Comparison of ENCODE assay signal across 8 mouse cellular contexts in the genomic region with DNA sequence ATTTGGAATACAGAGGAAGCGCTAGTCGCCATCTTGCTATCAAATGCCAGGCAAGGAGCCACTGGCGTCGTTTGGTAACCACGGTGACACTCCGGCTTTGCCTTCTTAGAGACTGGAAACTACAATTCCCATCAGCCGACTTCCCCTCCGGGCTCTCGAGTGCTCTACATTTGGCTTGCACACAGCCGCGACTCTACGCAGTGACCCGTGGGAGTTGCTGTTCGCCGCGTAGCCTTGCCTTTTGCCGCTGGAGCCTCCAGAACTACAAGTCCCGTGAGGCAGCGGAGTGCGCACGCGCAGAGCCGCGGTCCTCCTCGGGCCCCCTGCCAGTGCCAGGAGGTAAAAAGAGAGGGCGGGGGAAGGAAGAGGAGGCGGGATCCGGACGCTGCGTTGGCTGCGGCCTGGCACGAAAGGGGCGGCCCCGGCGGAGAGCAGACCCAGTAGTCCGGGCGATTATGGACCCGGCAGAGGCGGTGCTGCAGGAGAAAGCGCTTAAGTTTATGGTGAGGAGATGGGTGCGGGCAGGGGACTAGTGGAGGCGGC. TPM values are rescaled to one million over a fixed set of nuclear protein-coding genes. Genes with fewer than 3 reads are reported as not detected.
A peak's percentile ranks its signal among the peaks of the same experiment; 100 is the strongest.
DNase-seq lines count a peak whose midpoint lies in the region; ATAC-seq and TF ChIP-seq lines count a peak whose summit lies in the region.

A gene (plus strand): TSS at position 351 of the 543 bp plus-strand sequence.

- H3K4me2 ChIP-seq in forebrain, embryonic 15.5 days (replicated peaks) = peak within 1 kb of the TSS; percentile 59

- peak; percentile 99 for ATAC-seq in forebrain, embryonic 15.5 days (replicated peaks)
- ATAC-seq in neutrophil, adult 5-6 weeks (ENCODE audit: extremely low read depth, insufficient number of reproducible peaks, low FRiP score, poor library complexity, severe bottlenecking) = peak; percentile 97

- peak within 1 kb of the TSS; percentile 66 for H3K9ac ChIP-seq in ES-E14 (ENCODE audit: insufficient read depth, low read depth, low read length, poor library complexity, severe bottlenecking)
- peak within 1 kb of the TSS; percentile 87 for H3K9ac ChIP-seq in forebrain, embryonic 15.5 days (replicated peaks)

- TF ChIP-seq POLR2A in lung, adult 2 months (IDR thresholded peaks at IDR 0.05; ENCODE audit: borderline replicate concordance, extremely low read depth, low read depth, low read length) = peak; percentile 73; the same call in 1 of the 2 replicates

- in situ Hi-C loops in ES-E14 (cut with MboI; ENCODE audit: low sequenced_read_pairs in 2 of 2, unreplicated experiment in 2 of 2) = no loop called here

- H3K36me3 ChIP-seq in ES-E14 (ENCODE audit: control insufficient read depth, insufficient read depth, low read length, poor library complexity, severe bottlenecking) = no peaks in the 10 kb centered on the region
- H3K36me3 ChIP-seq in forebrain, embryonic 15.5 days = no peaks in the 10 kb centered on the region

- H3K9me3 ChIP-seq in ES-E14 (ENCODE audit: control insufficient read depth, insufficient read depth, low read depth, low read length) = no peaks in the 10 kb centered on the region
- H3K9me3 ChIP-seq in forebrain, embryonic 15.5 days = no peaks in the 10 kb centered on the region

- H3K4me3 ChIP-seq in ES-E14 (ENCODE audit: insufficient read depth in 1 of 2, low read depth in 1 of 2, low read length in 2 of 2, poor library complexity in 1 of 2, severe bottlenecking in 1 of 2) = peak within 1 kb of the TSS; percentile 79
- H3K4me3 ChIP-seq in forebrain, embryonic 15.5 days = peak within 1 kb of the TSS; percentile 92
- H3K4me3 ChIP-seq in lung, adult 2 months (replicated peaks; ENCODE audit: extremely low read depth, low read depth, low read length) = peak within 1 kb of the TSS; percentile 79

- no peaks in the 10 kb centered on the region for H3K4me1 ChIP-seq in ES-E14 (ENCODE audit: control insufficient read depth in 2 of 2, insufficient read depth in 2 of 2, low read length in 2 of 2, poor library complexity in 1 of 2)
- peaks cover 24% of the 10 kb centered on the region for H3K4me1 ChIP-seq in forebrain, embryonic 15.5 days
- peaks cover 7% of the 10 kb centered on the region for H3K4me1 ChIP-seq in lung, adult 2 months (ENCODE audit: control insufficient read depth, insufficient read depth, low read length)

- H3K27me3 ChIP-seq in forebrain, embryonic 15.5 days = no peaks in the 10 kb centered on the region

- DNase-seq in ES-E14 (ENCODE audit: low read depth, low spot score) = peak; percentile 98
- DNase-seq in cerebellum, adult 11-12 months = peak; percentile 100
- peak; percentile 99 for DNase-seq in heart, postnatal 25 days (ENCODE audit: low spot score)
- DNase-seq in layer of hippocampus, adult 18-20 months (ENCODE audit: low spot score in 2 of 2) = peak; percentile 100
- peak; percentile 100 for DNase-seq in lung, adult 2 months
- DNase-seq in thymus, adult 18-20 months = peak; percentile 100

- TF ChIP-seq CTCF in lung, adult 2 months (IDR thresholded peaks at IDR 0.05; ENCODE audit: insufficient read depth, low read length) = no peak

- WGBS in forebrain, embryonic 15.5 days = under 1% methylated on average over 42 of the region's 42 CpGs
- under 1% methylated on average over 42 of the region's 42 CpGs for WGBS in lung, adult 2 months

- H3K27ac ChIP-seq in ES-E14 (ENCODE audit: insufficient read depth, low read depth, low read length, poor library complexity, severe bottlenecking) = 0 out of 2 replicates have a peak within 1 kb of the TSS, but pooled peaks have one; percentile 11
- H3K27ac ChIP-seq in forebrain, embryonic 15.5 days (replicated peaks) = peak within 1 kb of the TSS; percentile 98

- intact Hi-C loops in heart, postnatal 25 days (cut with DNase I) = loop anchor here (5.0 kb wide), 2 partner anchors 61 to 69 kb away; no protein-coding TSS in a partner anchor

TF ChIP-seq in ES-E14, 5 proteins besides CTCF, POLR2A, EP300 and RAD21:
- TF ChIP-seq HCFC1 (IDR thresholded peaks at IDR 0.05; ENCODE audit: borderline replicate concordance, insufficient read depth, low read length) = peak; percentile 100
- TF ChIP-seq MAFK (IDR thresholded peaks at IDR 0.05; ENCODE audit: insufficient read depth, low read depth, low read length) = no peak
TF ChIP-seq in ES-E14: peak in this region for 1.

RNA-seq across cellular contexts. Expression of the gene that starts here (rescaled TPM):
- total RNA-seq in ES-E14 (2012; rRNA removed) = 17.3 and 17.4 TPM in 2 replicates
- polyA plus RNA-seq in forebrain, embryonic 15.5 days (2015; fragmentation: Nextera tagmentation; extraction: Ambion mirVana) = 52.9 and 63.7 TPM in 2 replicates
- 10 to 100 TPM; 15.6 to 20.4 TPM for total RNA-seq in heart, postnatal 25 days (2021)
- 100 to 1,000 TPM in 1 of 2 experiments, 10 to 100 TPM in 1; 99.8 to 104 TPM for total RNA-seq in layer of hippocampus, adult 18-20 months (2021)
- 11.7 and 16.9 TPM in 2 replicates for polyA plus RNA-seq in lung, adult 2 months (2012; rRNA removed)
- 21.4 and 23.8 TPM in 2 replicates for total RNA-seq in neutrophil, adult 5-6 weeks (2017)

Comparison
In these comparisons a context has a peak if more than half of its experiments do, and no peak if none do; other contexts are left out.
1. Peak in every context shown above with its lines: DNase-seq, ATAC-seq, H3K4me3 ChIP-seq and H3K27ac ChIP-seq.